In the genomic region with DNA sequence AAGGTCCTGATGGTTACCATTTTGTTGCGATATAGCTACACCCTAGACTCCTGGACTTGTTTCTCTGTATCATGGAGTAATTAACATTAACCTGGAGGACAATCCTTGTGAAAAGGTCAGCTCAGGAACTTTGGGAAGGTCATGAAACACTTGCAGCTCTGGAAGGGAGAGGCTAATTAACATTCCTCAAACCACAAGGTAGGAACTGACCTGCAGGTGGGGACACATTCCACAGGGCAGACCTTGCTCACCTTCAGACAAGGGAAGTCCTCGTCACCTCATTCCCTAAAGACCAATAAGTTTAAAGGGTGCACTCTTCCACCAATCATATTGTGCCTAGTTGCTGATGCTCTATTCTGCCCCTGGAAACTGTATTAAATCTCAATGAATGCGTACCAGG, we compare ENCODE assay signal across 17 mouse cellular contexts.
"Had no signal": no experiment of that assay in that cellular context is flagged by ENCODE, and none has a peak within 500 bp of the region (broad histone marks: within the 10 kb centered on the region; RNA-seq: fewer than 3 reads in every experiment).

No protein-coding gene starts in this region.

- H3K27ac ChIP-seq: lung, embryonic 15.5 days; midbrain, embryonic 10.5 days; midbrain, embryonic 12.5 days; neural tube, embryonic 13.5 days; neural tube, embryonic 15.5 days; stomach, embryonic 15.5 days; stomach, postnatal 0 days had no signal

- DNase-seq: liver, postnatal 0 days; lung, adult 2 months; lung, postnatal 14 days; lung, postnatal 4 days; midbrain, embryonic 14.5 days; right cerebral cortex, postnatal 14 days; thymus, adult 2 months; thymus, postnatal 25 days; thymus, postnatal 4 days had no signal

- H3K4me3 ChIP-seq: lung, embryonic 15.5 days; midbrain, embryonic 10.5 days; midbrain, embryonic 12.5 days; myocyte; neural tube, embryonic 13.5 days; neural tube, embryonic 15.5 days; stomach, embryonic 15.5 days had no signal
